Mouse (Mus musculus) ES-Bruce4 (cell line): ENCODE data around the gene Pbx1.

Experiments
- CTCF ChIP-seq: IDR thresholded peaks from one replicate; pipeline ENCODE4 v1.8.1; 2011; ENCODE audit warnings: low read depth, low read length
- EP300 ChIP-seq: IDR thresholded peaks from 2 replicates; pipeline ENCODE4 v1.6.1; 2011; ENCODE audit warnings: low read depth, low read length; ENCODE audit not compliant: insufficient read depth
- POLR2A ChIP-seq: IDR thresholded peaks from one replicate; pipeline ENCODE4 v1.8.1; 2011; ENCODE audit warnings: low read length; ENCODE audit not compliant: insufficient read depth

DNA sequence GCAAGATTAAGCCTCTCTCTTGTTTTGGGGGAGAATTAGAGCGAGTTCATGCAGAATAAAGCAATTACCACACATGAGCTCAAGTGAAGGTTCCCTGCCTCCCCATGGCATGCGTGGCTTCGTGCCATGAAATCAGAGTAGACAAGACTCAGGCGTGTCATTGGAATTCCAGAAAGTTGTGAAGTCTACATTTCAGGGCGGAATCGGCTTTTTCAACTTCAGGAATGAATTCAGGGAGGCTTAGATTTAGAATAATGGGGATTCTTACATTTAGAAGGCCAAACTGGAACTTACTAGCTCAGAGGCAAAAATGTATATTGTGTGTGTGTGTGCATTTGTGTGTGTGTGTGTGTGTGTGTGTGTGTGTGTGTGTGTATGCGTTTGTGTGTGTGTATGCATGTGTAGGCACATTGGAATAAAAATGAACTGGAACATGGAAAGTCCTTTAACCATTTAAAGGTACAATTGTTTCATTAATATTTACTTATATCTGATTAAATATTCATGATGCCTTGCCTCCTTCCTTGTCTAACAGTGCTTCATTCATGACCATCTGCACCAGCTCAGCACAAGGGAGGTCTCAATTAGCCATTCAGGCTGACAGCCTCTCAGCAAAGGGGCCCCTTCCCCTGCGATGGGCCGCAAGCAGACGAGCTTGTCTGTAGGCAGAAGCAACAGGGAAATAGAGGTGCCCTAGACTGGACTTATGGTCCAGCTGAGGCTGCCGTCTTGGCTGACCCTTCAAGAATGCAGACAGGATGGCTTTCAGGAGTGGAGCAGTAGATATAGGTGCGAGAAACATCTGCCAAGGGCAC lies 41.4 kb upstream of the Pbx1 start:
- no peak for TF ChIP-seq POLR2A
- no peak for TF ChIP-seq CTCF
- TF ChIP-seq EP300: no peak
